Mouse (Mus musculus): ENCODE data around the gene H2afx. TPM values are rescaled to one million over a fixed set of nuclear protein-coding genes. Genes with fewer than 3 reads are reported as not detected.

Gene H2afx
- total RNA-seq, 2 experiments from 2014 or later, result 146 to 165 TPM

GRCm38 (mm10) chr9:44378153-44378730 is 43.7 kb downstream of the H2afx start:
- no peak for DNase-seq (ENCODE audit: low spot score in 2 of 2)

DNA sequence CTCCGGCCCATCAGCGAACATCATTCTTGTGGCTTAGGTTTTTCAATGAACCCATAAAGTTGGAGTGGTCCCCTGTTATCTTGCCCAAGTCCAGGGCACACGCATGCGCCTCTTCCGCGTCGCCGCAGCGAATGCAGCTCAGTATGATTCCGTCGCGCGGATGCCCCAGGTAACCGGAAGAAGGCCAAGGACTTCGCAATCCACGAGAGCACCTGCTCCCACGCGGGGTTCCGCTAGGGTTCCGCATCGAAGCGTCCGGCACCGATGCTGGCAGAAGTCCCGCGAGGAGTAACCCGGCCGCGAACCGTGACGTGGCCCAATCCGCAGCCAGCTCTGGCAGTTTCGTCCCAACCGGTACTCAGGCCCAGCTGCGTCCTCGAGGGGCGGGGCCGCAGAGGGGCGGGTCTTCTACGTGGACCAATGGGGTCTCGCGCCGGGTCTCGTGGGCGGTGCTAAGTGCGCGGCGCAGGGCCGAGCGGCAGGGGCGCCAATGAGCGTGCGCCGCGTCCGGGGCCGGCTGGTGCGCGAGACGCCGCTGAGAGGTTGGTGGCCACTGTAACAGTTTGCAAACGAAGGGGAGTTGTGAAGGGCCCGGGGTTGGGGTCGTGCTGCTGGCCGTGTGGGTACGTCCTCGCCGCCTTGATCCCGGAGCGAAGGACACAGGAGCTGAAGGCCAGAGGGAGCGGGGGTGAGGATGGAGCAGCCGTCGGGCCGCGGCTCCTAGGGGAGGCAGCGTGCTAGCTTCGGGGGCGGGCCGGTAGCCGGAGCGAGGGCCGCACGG is 44.8 kb downstream of the H2afx start, which contains the start of gene Hyou1:
Gene Hyou1, plus strand, starts transcription at position 437 of the 781 bp plus-strand sequence.
- DNase-seq (ENCODE audit: low spot score in 2 of 2), result peak; percentile 98 to 99

DNA sequence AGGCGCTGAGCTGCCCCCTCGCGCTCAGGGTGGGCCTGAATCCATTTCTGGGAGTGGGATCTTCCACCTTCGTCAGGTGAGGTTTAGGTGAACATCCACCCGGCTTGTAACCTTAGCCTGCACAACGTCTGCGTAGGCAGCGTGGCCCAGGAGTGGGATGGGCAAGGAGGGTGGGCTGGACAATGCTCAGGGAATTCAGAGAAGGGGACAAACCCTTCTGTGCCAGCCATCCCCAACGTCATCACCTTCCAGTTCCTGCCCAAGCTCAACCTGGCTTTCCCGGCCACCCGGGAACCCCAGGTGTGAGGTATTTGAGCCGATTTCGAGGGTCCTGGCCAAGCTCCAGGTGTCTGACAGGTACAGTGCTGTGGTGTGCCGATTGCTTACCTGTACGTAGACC is 45.4 kb downstream of the H2afx start:
- no peak for DNase-seq (ENCODE audit: low spot score in 2 of 2)

- no peak for DNase-seq (ENCODE audit: low spot score in 2 of 2)
Measured at GRCm38 (mm10) chr9:44384596-44384995, 50.1 kb downstream of the H2afx start.

Small RNA genes within 50 kb of the gene (microRNA-seq; reads per million reads assigned to microRNA genes)
- not detected for gene Gm44335

Other genes with a start within 250 kb of the H2afx start
- gene Mfrp, start 233.0 kb upstream of the H2afx start, total RNA-seq (2021), result under 1 TPM in 1 of 2 experiments, not detected in 1; 0.17 TPM
- 10 to 100 TPM in 1 of 2 experiments, 1 to 10 TPM in 1; 9.7 to 17.4 TPM for gene C1qtnf5, start 227.4 kb upstream of the H2afx start, total RNA-seq (2021)
- under 1 TPM; 0.11 to 0.51 TPM for gene Gm49380, start 221.2 kb upstream of the H2afx start, total RNA-seq (2021)
- 10 to 100 TPM; 42.5 to 45.8 TPM for gene Rnf26, start 221.2 kb upstream of the H2afx start, total RNA-seq (2021)
- 10 to 100 TPM; 92.8 to 97.0 TPM for gene Mcam, start 200.2 kb upstream of the H2afx start, total RNA-seq (2021)
- 10 to 100 TPM; 34.9 to 41.3 TPM for gene Cbl, start 100.6 kb upstream of the H2afx start, total RNA-seq (2021)
- 1 to 10 TPM; 3.4 to 4.6 TPM for gene Ccdc153, start 94.0 kb upstream of the H2afx start, total RNA-seq (2021)
- gene Pdzd3, start 83.2 kb upstream of the H2afx start, total RNA-seq (2021), result 1 to 10 TPM in 1 of 2 experiments, under 1 TPM in 1; 0.82 to 2.9 TPM
- gene Nlrx1, start 66.1 kb upstream of the H2afx start, total RNA-seq (2021), result 10 to 100 TPM; 31.8 to 35.5 TPM
- gene Abcg4, start 46.1 kb upstream of the H2afx start, total RNA-seq (2021), result 10 to 100 TPM; 38.1 to 57.0 TPM
- 10 to 100 TPM; 33.4 to 34.5 TPM for gene Hinfp, start 29.0 kb upstream of the H2afx start, total RNA-seq (2021)
- gene C2cd2l, start 14.4 kb upstream of the H2afx start, total RNA-seq (2021), result 10 to 100 TPM; 28.9 to 31.8 TPM
- gene Dpagt1, start 8.7 kb upstream of the H2afx start, total RNA-seq (2021), result 10 to 100 TPM; 32.3 to 36.2 TPM
- gene Hmbs, start 9.5 kb downstream of the H2afx start, total RNA-seq (2021), result 100 to 1,000 TPM; 118 to 136 TPM
- 10 to 100 TPM; 65.2 to 73.1 TPM for gene Vps11, start 27.0 kb downstream of the H2afx start, total RNA-seq (2021)
- 100 to 1,000 TPM; 125 to 126 TPM for gene Hyou1, start 44.8 kb downstream of the H2afx start, total RNA-seq (2021)
- 10 to 100 TPM; 36.0 to 37.4 TPM for gene Slc37a4, start 62.2 kb downstream of the H2afx start, total RNA-seq (2021)
- gene Rps25, start 72.4 kb downstream of the H2afx start, total RNA-seq (2021), result 1,000 to 10,000 TPM; 1,559 to 1,677 TPM
- 10 to 100 TPM; 70.5 to 75.0 TPM for gene Trappc4, start 72.9 kb downstream of the H2afx start, total RNA-seq (2021)
- gene Ccdc84, start 83.9 kb downstream of the H2afx start, total RNA-seq (2021), result 10 to 100 TPM; 31.9 to 35.4 TPM
- gene Foxr1, start 106.4 kb downstream of the H2afx start, total RNA-seq (2021), result not detected
- gene Upk2, start 120.3 kb downstream of the H2afx start, total RNA-seq (2021), result not detected
- gene Bcl9l, start 148.1 kb downstream of the H2afx start, total RNA-seq (2021), result 10 to 100 TPM; 86.4 to 97.9 TPM
- under 1 TPM in 1 of 2 experiments, not detected in 1; 0.23 TPM for gene Cxcr5, start 227.2 kb downstream of the H2afx start, total RNA-seq (2021)